Mouse (Mus musculus) urinary bladder, postnatal 25 days (tissue): ENCODE measurements around the gene Rdh12.
"Not testable (repeated sequence)": the region's sequence is repeated elsewhere in the genome, so short reads cannot be mapped to it uniquely, and the experiment has no call there.

Source experiments
- DNase-seq: peaks from one replicate; pipeline ENCODE4 v3.0.0; 2022; ENCODE audit warnings: low spot score

Rdh12 gene

DNA sequence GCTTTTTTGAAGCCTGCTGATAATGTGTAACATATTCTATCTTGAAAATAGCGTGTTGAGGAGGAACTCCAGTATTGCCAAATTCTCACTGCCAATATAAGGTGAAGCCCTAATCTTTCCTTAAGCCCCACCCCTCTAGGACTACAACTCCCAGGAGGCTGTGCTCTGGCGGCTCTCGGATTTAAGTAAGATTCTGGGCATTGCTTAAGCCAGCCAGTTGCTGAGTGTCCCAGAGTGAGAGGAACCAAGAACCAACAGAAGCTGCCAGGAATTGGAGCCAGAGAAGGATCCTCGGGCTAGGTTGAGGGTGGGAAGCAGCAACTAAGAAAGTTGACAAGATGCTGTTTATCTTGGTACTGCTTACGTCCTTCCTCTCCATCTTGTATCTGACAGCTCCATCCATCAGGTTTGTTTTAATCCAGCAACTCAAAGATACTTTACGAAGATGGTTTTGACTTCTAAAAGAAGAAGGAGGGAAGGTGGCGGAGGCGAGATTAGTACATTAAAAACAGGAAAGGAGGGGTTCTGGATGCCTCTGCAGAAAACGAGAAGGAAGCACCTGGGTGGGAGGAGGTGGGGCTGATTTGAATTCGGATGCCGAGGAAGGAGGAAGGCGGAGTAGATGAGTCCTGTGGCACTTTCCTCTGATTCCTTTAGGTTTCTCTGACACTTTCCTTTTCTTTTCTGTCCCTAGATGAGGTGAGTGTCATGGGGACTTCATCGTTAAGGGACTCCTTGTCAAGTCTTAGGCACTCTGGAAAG lies at the start of gene Rdh12:
Gene Rdh12 (plus strand): TSS at position 212 of the 762 bp plus-strand sequence.
- DNase-seq: peak; percentile 36

DNA sequence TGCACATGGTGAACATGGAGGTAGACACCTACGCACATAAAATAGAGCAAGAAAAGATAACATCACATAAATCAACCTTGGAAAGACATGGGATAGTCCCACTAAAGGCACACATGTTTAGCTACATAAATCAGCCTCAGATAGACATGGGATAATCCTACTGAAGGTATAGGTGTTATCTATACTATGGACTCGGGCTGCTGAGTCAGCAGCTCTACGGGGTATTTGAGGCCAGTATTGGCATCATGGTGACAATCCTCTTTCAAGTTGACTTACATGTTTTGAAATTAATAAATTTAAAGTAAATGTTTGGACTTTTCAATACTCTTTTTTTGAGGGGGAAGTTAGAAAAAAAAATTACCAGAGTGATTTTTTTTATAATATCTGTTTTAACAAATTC lies 45.8 kb upstream of the Rdh12 start:
- no peak for DNase-seq

DNA sequence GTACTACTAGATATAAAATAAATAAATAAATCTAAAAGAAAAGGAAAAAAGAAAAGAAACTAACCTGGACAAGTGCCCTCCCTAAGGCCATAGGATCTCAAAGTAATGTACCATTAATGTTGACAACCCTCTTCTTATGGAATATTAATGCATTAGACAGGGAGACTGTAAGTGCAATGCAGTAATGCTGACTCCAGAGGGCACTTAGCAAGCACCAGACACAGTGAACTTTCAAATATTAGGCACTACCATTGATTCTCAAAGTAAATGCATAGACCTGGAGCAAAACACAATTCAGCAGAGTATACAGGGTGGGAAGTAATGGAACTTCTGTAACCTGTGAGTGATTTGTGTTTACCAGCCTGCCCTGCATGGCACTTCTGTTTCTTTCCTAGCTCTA lies 39.5 kb upstream of the Rdh12 start:
- DNase-seq: no peak

DNA sequence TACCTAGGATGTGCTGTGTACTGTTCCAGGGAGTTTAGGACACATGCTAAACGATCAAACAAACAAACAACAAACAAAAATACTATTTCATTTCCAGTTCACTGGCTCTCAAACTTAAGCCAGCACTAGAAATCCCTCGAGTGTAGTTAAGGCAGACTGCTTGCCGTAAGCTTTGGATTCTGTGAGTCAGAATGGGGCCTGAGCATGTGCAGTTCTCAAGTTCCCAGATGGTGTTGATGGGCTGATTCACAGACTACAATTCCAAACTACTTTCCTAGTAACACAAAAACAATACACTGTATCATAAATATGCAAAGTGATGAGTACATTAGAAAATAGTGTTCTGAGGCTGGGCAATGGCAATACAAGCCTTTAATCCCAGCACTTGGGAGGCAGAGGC lies 38.3 kb upstream of the Rdh12 start:
- DNase-seq: no peak

DNA sequence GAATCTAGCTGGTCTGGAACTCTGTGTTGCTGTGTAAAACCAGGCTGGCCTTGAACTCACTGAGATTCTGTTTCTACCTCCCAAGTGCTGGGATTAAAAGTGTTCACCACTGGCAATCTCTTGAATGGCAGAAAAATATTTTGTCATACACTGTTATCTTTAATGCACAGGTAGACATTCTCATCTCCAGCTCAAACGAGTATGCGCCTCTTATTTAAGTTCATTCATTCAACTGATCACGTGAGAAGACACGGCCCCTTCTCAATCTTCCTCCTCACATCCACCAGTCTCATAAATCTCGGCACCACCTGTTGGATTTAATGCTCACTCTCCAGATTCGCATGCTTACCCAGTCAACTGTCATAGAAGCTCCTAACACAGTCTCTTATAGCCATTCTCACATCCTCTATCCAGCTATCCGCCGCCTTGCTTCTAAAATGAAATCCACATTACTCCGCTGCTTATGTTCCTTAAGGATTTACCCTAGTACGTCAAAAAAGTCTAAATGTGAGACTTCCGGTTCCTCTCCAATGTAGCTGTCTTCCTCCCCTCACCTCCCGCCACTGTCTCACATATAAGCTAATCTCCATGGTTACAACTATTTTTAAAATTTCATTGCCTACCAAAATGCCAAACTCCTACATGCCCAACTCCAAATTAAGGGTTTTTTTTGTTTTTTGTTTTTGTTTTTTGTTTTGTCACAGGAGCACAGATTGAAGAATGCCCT lies 37.3 kb upstream of the Rdh12 start:
- DNase-seq: no peak

DNA sequence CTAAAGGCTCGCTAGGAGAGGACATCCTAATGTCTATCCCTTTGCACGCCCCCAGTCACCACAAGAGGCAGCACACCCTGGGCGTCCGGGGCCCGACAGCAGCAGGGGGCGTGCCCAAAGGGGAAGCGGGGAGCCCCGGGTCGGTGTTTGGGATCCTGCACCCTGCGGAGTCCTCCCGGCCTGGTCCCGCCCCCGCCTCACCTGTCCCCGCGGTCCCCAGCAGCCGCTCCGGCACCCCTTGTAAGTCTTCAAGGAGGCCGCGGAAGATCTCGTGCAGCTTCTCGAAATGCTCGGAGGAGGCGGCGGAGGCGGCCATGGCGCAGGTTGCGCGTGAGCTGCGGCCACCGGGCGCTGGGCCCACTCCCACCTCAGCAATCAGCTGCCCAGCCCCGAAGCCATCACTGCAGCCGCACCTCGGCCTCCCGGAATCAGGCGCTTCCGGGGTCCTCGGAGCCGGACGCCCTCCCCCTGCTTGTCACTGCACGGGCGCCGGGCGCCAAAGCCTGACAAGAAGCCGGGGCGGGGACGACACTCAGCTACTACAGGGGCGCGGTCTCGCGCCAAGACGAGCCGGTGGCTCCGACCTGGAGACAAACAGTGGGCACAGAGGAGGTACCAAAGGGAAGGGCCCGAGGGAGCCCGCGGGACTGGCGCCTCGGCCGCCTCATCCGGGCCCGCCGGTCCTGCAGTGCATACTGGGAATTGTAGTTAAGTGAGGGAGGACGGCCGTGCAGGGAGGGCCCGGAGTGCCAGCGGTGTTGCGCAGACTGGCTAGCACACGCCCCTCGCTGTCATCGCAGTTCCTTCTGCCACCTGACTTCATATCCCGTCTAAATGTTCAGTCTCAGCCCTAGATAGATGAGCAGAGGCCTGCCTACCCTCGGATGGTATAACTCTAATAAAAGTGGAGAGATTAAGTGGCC lies 36.4 kb upstream of the Rdh12 start, which contains the start of gene Vti1b:
Gene Vti1b (minus strand): TSS at position 649 of the 923 bp plus-strand sequence.
- DNase-seq: peak; percentile 85

DNA sequence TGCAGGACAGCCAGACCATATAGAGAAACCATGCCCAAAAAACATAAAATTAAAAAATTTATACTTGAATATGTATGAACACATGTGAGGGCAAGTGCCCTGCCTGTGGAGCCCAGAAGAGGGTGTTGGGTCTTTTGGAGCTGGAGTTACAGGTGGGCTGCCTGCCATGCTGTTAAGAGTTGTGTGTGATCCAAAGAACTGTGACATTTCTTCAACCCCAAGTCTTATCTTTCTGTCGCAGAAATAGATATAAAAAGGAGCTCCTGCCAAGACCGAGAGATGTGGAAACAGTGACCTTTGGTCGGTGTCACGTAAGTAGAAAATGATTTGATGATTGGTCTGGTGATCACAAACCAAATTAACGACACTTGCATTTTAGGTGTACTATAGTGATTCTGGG lies 35.0 kb upstream of the Rdh12 start:
- DNase-seq: no peak

DNA sequence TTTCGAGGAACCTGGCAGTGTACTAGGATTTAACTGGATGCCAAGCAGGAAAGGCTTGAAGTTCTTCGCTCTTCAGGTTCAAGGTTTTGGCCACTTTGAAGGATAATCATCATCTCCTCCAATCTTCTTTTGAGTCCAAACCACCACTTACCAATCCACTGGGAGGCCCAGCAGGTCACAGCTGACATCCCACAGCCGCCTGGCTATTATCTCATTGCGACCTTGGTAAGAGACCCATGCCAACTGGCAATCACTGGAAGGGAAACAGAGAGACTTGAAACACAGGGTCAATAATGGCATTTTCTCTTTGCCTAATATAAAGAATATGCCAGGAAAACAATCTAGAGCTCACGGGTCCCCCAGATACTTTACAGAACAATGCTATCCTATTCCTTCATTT lies 32.7 kb upstream of the Rdh12 start:
- no peak for DNase-seq

DNA sequence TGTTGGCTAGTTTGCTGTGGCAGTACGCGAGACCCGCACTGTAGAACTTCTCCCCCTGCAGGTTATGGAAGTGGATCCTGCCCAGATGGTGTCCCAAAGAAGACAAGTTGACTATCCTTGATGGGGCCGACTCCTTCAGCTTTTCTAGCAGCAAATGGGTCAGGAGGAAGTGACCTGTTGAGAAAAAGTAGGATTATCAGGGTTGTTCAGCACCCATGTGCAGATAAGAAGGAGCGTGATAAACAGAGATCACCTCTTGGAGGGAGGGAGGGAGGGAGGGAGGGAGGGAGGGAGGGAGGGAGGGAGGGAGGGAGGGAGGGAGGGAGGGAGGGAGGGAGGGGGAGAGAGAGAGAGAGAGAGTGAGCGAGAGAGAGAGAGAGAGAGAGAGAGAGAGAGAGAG lies 23.6 kb upstream of the Rdh12 start:
- DNase-seq: not testable (repeated sequence)

DNA sequence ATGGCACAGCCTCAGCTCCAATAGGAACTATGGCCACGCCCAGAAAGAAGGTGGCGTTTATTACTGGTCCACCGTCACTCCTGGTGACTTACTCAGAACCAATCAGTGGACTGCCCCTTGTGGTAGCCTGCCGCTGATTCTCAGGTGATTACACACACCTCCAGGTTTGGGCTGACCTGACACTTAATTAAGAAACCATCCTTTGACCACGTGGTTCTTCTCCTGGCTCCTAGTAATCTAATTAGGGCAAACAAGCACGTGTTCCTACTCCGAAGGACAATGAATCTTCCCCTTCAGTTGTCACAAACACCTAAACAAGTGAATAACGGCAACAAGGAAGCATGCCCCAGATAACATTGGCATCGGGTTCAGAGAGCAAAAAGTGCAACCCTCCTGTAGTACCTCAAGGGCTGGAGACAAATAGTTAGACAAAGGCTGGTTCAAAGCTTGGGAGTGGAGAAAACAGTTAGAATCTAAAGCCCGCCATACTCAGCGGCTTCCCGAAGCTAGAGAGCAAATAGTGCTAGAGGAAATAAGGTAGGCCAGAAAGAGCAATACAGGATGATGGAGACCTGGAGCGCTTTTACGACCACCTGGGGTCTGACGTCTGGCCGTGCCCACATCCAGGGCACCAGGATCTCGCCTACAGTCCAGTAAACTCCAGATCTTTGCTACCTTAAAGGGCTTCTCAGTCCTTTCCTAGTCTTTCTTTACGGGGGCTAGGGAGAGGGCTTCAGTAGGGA lies 17.6 kb upstream of the Rdh12 start:
- DNase-seq: peak; percentile 47

DNA sequence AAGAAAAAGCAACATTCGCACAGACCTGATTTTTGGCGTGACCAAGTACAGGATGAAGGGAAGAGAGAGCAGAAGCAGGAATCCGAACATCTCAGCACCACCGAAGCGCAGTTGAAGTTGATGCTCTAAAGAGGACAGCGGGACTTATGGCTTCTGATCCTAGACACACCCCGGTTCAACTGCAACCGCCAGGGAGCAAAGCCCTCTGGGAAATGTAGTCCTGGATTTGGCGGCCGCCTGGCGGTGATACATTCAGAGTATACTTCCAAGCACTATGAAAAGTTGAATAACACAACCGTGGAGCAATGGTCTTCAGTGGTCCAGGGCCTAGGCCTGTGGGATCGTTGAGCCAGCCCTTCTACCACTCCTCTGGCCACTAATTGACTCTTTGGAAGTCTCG lies 17.0 kb upstream of the Rdh12 start:
- DNase-seq: peak; percentile 70

DNA sequence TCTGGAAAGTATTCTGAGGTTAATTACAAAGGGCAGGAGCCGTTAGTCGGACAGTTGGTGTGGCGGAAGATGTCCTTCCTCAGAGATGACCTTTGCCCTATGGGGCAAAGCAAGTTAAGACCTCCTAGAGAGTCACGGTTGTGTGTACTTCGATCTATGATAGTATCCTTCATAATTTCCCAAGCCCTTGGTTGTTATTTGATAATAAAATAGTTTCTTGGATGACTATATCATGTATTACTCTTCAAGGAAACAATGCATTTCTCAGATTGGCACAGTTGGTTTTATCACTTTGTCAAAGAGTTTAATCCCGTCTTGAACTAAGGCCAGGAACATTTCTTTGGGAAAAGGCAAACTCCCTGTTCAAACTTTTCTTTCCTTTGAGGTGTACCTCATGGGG lies 16.5 kb upstream of the Rdh12 start, which contains the start of gene Rdh11:
Gene Rdh11 (minus strand): TSS at position 101 of the 400 bp plus-strand sequence.
- DNase-seq: no peak

DNA sequence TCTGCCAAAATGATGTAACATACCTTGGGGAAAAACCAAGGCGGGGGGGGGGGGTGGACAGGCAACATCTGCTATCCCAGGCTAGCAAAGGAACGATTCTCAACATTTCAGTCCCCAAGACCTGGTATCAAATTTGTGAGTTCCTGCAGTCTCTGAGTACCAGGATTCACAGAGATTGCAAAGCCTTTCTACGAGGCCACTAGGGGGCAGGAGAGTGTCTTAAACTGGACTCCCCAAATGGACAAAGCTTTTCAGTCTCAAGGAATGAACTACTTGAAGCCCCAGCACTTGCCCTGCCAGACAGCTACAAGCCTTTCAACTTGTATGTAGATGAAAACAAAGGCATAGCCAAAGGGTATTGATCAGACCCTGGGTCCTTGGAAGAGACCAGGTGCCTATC lies 15.3 kb upstream of the Rdh12 start:
- peak; percentile 72 for DNase-seq

DNA sequence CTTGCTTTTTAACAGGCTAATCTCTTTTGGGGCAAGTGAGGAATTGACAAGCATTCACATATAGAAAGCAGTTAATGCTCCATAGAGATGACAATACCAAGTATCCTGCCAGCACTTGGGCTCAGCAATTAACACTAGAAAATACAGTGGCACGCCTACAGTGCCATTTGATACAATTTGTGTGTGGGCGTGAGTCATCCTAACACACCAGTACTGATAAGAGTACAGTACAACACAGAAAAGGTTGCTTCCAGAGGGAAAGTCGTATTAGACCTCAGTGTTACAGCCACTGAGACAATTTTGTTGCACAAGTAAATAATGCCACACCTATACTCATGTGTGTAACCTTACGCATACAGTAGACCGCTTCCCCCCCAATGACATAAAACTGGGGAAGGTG lies 11.6 kb upstream of the Rdh12 start:
- DNase-seq: no peak

DNA sequence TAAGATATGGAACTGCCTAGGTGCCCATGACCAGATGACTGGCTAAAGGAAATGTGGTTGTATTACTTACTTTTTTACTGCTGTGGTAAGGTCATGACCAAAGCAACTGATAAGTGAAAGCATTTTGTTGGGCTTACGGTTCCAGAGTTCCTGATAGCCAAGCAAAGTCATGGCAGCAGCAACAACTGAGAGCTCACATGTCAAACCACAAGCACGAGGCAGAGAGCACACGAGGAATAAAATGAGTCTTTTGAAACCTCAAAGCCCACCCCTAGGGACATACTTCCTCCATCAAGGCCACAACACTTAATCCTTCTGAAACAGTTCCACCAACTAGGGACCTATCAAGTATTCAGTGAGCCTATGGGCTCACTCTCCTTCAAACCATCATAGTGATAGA lies 6.8 kb upstream of the Rdh12 start:
- DNase-seq: no peak

DNA sequence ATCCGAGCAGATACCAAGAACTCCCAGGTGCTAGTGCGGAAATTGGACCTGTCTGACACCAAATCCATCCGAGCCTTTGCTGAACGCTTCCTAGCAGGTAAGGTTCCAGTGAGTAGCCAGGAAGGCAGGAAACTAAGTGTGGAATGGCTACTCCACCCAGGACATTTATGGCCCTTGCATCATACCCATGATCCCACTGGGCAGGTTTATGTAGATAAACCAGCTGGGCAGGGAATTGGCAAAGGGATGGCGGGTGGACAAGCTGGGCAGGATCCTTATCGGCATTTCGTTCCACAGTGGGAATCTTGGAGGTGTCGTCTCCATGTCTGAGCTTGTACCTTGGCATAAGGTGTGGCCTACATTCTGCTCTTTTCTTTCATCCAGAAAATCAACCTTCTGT lies 2.7 kb downstream of the Rdh12 start:
- DNase-seq: peak; percentile 15

DNA sequence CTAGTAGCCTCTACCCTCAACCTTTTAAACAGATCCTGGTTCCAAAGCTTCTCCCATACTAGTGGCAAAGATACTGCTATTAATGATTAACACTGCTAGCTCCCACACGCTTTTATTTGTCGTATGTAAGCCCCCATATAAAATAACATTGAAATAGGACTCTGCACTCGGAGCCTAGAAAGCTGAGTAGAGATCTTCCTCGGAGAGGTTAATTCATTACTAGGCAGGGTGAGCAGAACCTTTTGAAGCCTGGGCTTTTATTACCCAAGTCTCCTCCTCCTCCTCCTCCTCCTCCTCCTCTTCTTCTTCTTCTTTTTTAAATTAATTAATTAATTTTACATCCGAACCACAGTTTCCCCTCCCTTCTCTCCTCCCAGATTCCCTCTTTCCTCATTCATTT lies 8.8 kb downstream of the Rdh12 start:
- DNase-seq: no peak

DNA sequence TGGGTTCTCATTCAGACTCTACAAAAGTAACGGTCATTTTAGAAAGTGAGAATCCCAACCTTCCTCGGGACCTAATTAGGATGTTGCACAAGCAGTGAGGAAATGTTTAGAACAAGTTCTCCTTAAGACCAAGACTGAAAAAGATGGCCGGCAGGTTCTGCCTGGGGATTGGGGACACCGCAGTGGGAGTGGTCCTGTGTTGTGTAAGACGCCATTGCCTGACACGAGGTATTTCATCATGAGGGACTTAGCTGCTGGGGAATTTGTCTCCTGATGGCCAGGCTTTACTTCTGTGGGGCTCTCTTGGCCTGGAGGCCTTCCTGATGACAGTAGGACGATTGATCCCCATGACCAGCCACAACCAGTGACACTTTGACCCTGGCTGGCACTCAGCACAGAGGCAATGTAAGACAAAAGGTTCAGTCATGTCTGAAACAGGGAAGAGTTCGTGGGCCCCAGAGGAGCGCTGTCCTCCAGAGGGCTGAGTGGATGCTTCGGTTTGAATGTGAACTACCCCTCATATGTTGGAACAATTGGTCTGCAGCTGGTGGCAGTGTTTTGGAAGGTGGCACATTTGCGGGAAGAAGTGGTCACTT lies 26.9 kb downstream of the Rdh12 start:
- DNase-seq: no peak

DNA sequence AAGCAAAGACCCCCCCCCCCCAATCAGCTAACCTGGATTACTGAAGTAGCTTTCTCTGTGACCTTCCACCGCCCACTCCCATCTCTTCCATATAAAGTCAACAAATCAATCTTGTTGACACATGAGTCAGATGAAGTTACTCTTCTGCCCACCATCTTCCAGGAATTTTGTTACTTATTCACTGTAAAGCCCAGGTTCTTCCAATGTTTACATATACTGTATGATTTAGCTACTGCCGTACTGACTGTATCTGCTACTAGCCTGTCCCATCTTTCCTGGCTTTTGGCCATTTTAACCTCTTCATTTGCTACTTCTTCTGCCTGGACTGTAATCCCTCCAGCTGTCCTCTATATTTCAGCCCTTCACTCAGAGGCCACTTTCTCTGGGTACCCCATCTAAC lies 33.3 kb downstream of the Rdh12 start:
- no peak for DNase-seq

DNA sequence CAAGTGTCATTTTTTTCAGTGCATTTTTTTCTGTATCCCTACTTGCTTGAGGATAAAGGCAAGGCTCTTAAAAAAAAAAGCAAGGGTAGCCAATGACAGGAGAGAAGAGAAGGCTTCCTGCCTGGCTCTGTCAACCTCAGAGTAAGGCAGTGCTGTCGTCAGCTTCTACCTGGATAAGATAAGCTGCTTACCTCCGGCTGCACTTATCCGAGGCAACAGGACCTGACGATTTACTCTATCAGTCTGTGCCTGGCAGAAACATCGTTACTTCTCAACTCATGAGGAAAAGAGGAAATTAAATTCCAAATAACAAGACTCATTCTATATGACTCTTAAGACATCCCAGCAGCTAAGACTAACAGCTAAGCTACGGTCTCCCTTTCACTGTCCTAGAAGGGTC lies 34.2 kb downstream of the Rdh12 start:
- DNase-seq: no peak

DNA sequence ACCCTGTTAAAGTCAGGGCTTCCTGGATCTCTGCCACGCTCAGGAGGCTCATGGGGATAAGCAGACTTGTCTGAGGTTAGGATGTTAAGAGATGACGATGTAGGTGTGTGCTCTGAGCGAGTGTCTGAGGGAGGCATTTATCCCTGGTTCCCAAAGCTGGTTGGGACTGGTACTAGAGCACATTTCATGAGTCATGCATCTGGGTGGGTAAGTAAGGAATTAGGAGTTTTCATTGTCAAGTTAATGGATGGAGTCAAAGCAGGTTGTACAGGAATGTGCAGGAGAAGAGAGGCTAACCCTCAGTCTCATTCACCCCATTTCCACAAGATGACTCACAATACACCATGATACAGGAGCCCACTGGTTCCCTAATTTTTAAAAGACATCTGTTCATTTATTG lies 39.4 kb downstream of the Rdh12 start:
- no peak for DNase-seq
